Mouse (Mus musculus) lung, embryonic 14.5 days (tissue): ENCODE data around the gene Map7. TPM values are rescaled to one million over a fixed set of nuclear protein-coding genes. Genes with fewer than 3 reads are reported as not detected.
A peak's percentile ranks its signal among the peaks of the same experiment; 100 is the strongest.

ENCODE experiments used
- ATAC-seq: fragments of 200-750 bp; cut with Nextera tagmentation; 2 replicates; pipeline ENCODE4 v1.8.0; 2017; ENCODE audit warnings: mild to moderate bottlenecking, moderate TSS enrichment, moderate library complexity; ENCODE audit not compliant: insufficient read depth
- DNase-seq: peaks from one replicate; pipeline ENCODE4 v3.0.0-alpha.2; 2015
- H3K27ac ChIP-seq: fragments of 300-500 bp; sonication (generic); 2 replicates; pipeline ENCODE4 v1.5.1; 2014; ENCODE audit warnings: low read depth, mild to moderate bottlenecking, moderate library complexity
- H3K27me3 ChIP-seq: fragments of 300-500 bp; sonication (generic); 2 replicates; pipeline ENCODE4 v1.6.1; 2014; ENCODE audit warnings: low read length, control low read depth; ENCODE audit not compliant: insufficient read depth
- H3K36me3 ChIP-seq: fragments of 300-500 bp; sonication (generic); 2 replicates; pipeline ENCODE4 v1.6.1; 2014; ENCODE audit warnings: control low read depth; ENCODE audit not compliant: insufficient read depth
- H3K4me1 ChIP-seq: fragments of 300-500 bp; sonication (generic); 2 replicates; pipeline ENCODE4 v1.6.1; 2014; ENCODE audit warnings: antibody characterized with exemption, control low read depth; ENCODE audit not compliant: insufficient read depth
- H3K4me2 ChIP-seq: fragments of 300-500 bp; sonication (generic); 2 replicates; pipeline ENCODE4 v1.6.1; 2014; ENCODE audit warnings: mild to moderate bottlenecking
- H3K4me3 ChIP-seq: fragments of 300-500 bp; sonication (generic); 2 replicates; pipeline ENCODE4 v1.5.1; 2014; ENCODE audit warnings: low read depth, low read length
- H3K9ac ChIP-seq: fragments of 300-500 bp; sonication (generic); 2 replicates; pipeline ENCODE4 v1.6.1; 2014
- H3K9me3 ChIP-seq: fragments of 300-500 bp; sonication (generic); 2 replicates; pipeline ENCODE4 v1.6.1; 2016; ENCODE audit warnings: low read depth, low read length, control low read depth
- CTCF ChIP-seq: IDR thresholded peaks from 2 replicates; pipeline ENCODE4 v1.5.1; 2016; ENCODE audit warnings: antibody characterized with exemption, low read depth
- WGBS: fragments of 180-500 bp; shearing (Covaris S2); extraction: QIAGEN DNeasy Blood & Tissue Kit; methylation state at CpG from one replicate; pipeline ENCODE4 v1.1.7; 2014; 5-methylcytosine and 5-hydroxymethylcytosine counted together
- polyA plus RNA-seq: library from polyadenylated mRNA; unstranded; fragments of >200 nt; fragmentation: Nextera tagmentation; extraction: Ambion mirVana; gene quantifications from 2 replicates; pipeline ENCODE4 v1.2.1, GENCODE M21; 2014

The Map7 gene
- polyA plus RNA-seq, 1 experiment from 2014 or later: 9.3 TPM

- H3K27me3 ChIP-seq: no peaks in the 10 kb centered on the region
- TF ChIP-seq CTCF: no peak
- H3K27ac ChIP-seq: no peak overlapping the region
- no peaks in the 10 kb centered on the region for H3K9me3 ChIP-seq
- H3K4me3 ChIP-seq: no peak overlapping the region
- ATAC-seq (no peak; the same call in 1 of the 2 replicates), DNase-seq (no peak)
- WGBS: 61% methylated on average over 4 of the region's 4 CpGs
- no peak overlapping the region for H3K9ac ChIP-seq
- 0 out of 2 replicates have a peak, but pooled peaks cover 3% of the 10 kb centered on the region for H3K4me1 ChIP-seq
- no peaks in the 10 kb centered on the region for H3K36me3 ChIP-seq
- H3K4me2 ChIP-seq: no peak overlapping the region
Observed at GRCm38 (mm10) chr10:20214418-20214817, 66.1 kb downstream of the Map7 start.

GRCm38 (mm10) chr10:20216982-20217381, 68.7 kb downstream of the Map7 start:
- Histone ChIP-seq H3K9me3 (no peaks in the 10 kb centered on the region), H3K36me3 (no peaks in the 10 kb centered on the region), H3K27me3 (no peaks in the 10 kb centered on the region), H3K4me1 (0 out of 2 replicates have a peak, but pooled peaks cover 3% of the 10 kb centered on the region), H3K9ac (no peak overlapping the region), H3K4me2 (no peak overlapping the region), H3K4me3 (no peak overlapping the region), H3K27ac (no peak overlapping the region)
- DNase-seq (no peak), ATAC-seq (no peak)
- TF ChIP-seq CTCF: no peak
- 63% methylated on average over 6 of the region's 6 CpGs for WGBS

GRCm38 (mm10) chr10:20218866-20219265, 70.6 kb downstream of the Map7 start:
- ATAC-seq (no peak), DNase-seq (no peak)
- H3K4me3 ChIP-seq: no peak overlapping the region
- no peak overlapping the region for H3K4me2 ChIP-seq
- no peaks in the 10 kb centered on the region for H3K36me3 ChIP-seq
- no peak overlapping the region for H3K9ac ChIP-seq
- 83% methylated on average over 4 of the region's 4 CpGs for WGBS
- H3K27me3 ChIP-seq: no peaks in the 10 kb centered on the region
- 0 out of 2 replicates have a peak, but pooled peaks cover 3% of the 10 kb centered on the region for H3K4me1 ChIP-seq
- no peak overlapping the region for H3K27ac ChIP-seq
- no peak for TF ChIP-seq CTCF
- no peaks in the 10 kb centered on the region for H3K9me3 ChIP-seq

GRCm38 (mm10) chr10:20219538-20219937, 71.3 kb downstream of the Map7 start:
- Histone ChIP-seq H3K27ac (no peak overlapping the region), H3K4me3 (no peak overlapping the region), H3K36me3 (no peaks in the 10 kb centered on the region), H3K27me3 (no peaks in the 10 kb centered on the region), H3K9me3 (no peaks in the 10 kb centered on the region), H3K9ac (no peak overlapping the region), H3K4me1 (no peaks in the 10 kb centered on the region), H3K4me2 (no peak overlapping the region)
- 66% methylated on average over 8 of the region's 8 CpGs for WGBS
- DNase-seq: no peak
- TF ChIP-seq CTCF: no peak
- no peak for ATAC-seq

- no peak overlapping the region for H3K4me3 ChIP-seq
- H3K4me1 ChIP-seq: no peaks in the 10 kb centered on the region
- H3K9me3 ChIP-seq: no peaks in the 10 kb centered on the region
- no peaks in the 10 kb centered on the region for H3K36me3 ChIP-seq
- TF ChIP-seq CTCF: no peak
- H3K4me2 ChIP-seq: no peak overlapping the region
- no peaks in the 10 kb centered on the region for H3K27me3 ChIP-seq
- DNase-seq: peak; percentile 35
- 39% methylated on average over 10 of the region's 10 CpGs for WGBS
- H3K27ac ChIP-seq: no peak overlapping the region
- no peak; the same call in 1 of the 2 replicates for ATAC-seq
- no peak overlapping the region for H3K9ac ChIP-seq
Observed at GRCm38 (mm10) chr10:20220443-20221071, 72.3 kb downstream of the Map7 start.

- Histone ChIP-seq H3K9ac (no peak overlapping the region), H3K4me3 (no peak overlapping the region), H3K27me3 (no peaks in the 10 kb centered on the region), H3K4me2 (no peak overlapping the region), H3K9me3 (no peaks in the 10 kb centered on the region), H3K27ac (no peak overlapping the region), H3K36me3 (no peaks in the 10 kb centered on the region), H3K4me1 (no peaks in the 10 kb centered on the region)
- no peak for ATAC-seq
- no peak for TF ChIP-seq CTCF
- DNase-seq: no peak
- 83% methylated on average over 4 of the region's 4 CpGs for WGBS
Observed at GRCm38 (mm10) chr10:20222011-20222410, 73.7 kb downstream of the Map7 start.

- H3K4me3 ChIP-seq: no peak overlapping the region
- no peaks in the 10 kb centered on the region for H3K27me3 ChIP-seq
- no peak for TF ChIP-seq CTCF
- no peak overlapping the region for H3K4me2 ChIP-seq
- H3K4me1 ChIP-seq: no peaks in the 10 kb centered on the region
- 35% methylated on average over 4 of the region's 4 CpGs for WGBS
- DNase-seq (peak; percentile 67), ATAC-seq (no peak)
- no peaks in the 10 kb centered on the region for H3K36me3 ChIP-seq
- no peak overlapping the region for H3K27ac ChIP-seq
- H3K9ac ChIP-seq: no peak overlapping the region
- H3K9me3 ChIP-seq: no peaks in the 10 kb centered on the region
Observed at GRCm38 (mm10) chr10:20226728-20227127, 78.5 kb downstream of the Map7 start.
